Mouse (Mus musculus): ENCODE measurements at regions not wholly inside any gene's neighbourhood (a gene's known extent, or its start where the extent isn't known, plus 50 kb on each side); places are given as distances from the start of the nearest gene placed in this dataset.
A peak's percentile ranks its signal among the peaks of the same experiment; 100 is the strongest.

GRCm38 (mm10) chr10:30132243-30132642 is 68.1 kb downstream of the Cenpw start:
- DNase-seq (ENCODE audit: low read depth) = no peak

GRCm38 (mm10) chr10:30110341-30110740 is 90.0 kb downstream of the Cenpw start:
- no peak for DNase-seq (ENCODE audit: low read depth)

GRCm38 (mm10) chr10:30102443-30102842 is 97.9 kb downstream of the Cenpw start:
- DNase-seq (ENCODE audit: low read depth) = no peak

- no peak for DNase-seq (ENCODE audit: low read depth)
Measured at GRCm38 (mm10) chr10:30094603-30095002, 105.8 kb downstream of the Cenpw start.

- no peak for DNase-seq (ENCODE audit: low read depth)
Measured at GRCm38 (mm10) chr10:30091549-30091948, 108.8 kb downstream of the Cenpw start.

- DNase-seq (ENCODE audit: low read depth) = peak; percentile 8
Measured at GRCm38 (mm10) chr10:30089406-30089805, 111.0 kb downstream of the Cenpw start.

- no peak for DNase-seq (ENCODE audit: low read depth)
Measured at GRCm38 (mm10) chr10:30085059-30085458, 115.3 kb downstream of the Cenpw start.

GRCm38 (mm10) chr10:30066692-30067091 is 133.7 kb downstream of the Cenpw start:
- no peak for DNase-seq (ENCODE audit: low read depth)

GRCm38 (mm10) chr10:30030621-30031020 is 169.7 kb downstream of the Cenpw start:
- DNase-seq (ENCODE audit: low read depth) = no peak

GRCm38 (mm10) chr10:30002950-30003636 is 197.3 kb downstream of the Cenpw start:
- peak; percentile 34 for DNase-seq (ENCODE audit: low read depth)

- peak; percentile 88 for DNase-seq (ENCODE audit: low read depth)
Measured at GRCm38 (mm10) chr10:30000836-30001235, 199.5 kb downstream of the Cenpw start.

- no peak for DNase-seq (ENCODE audit: low read depth)
Measured at GRCm38 (mm10) chr10:29981539-29981938, 218.8 kb downstream of the Cenpw start.

All from gonadal fat pad, adult 2 months (tissue).